Mouse (Mus musculus) cerebellum, postnatal 10 days (tissue): Measurements from ENCODE around the gene Mesp1.

ENCODE experiments used
- DNase-seq, 2 experiments: peaks; one replicate each; pipeline ENCODE4 v3.0.0; 2021; ENCODE audit warnings: mixed read lengths in 2 of 2

Mesp1 gene

GRCm38 (mm10) chr7:79793688-79794087, at the start of gene Mesp1:
Gene Mesp1, minus strand, starts transcription at chr7:79793788.
- no peak for DNase-seq

GRCm38 (mm10) chr7:79842163-79842562, 48.6 kb upstream of the Mesp1 start:
- no peak for DNase-seq

GRCm38 (mm10) chr7:79837247-79837646, 43.7 kb upstream of the Mesp1 start:
- DNase-seq = no peak

- DNase-seq = no peak
Measured at GRCm38 (mm10) chr7:79835196-79835595, 41.6 kb upstream of the Mesp1 start.

- DNase-seq = no peak
Measured at GRCm38 (mm10) chr7:79832980-79833379, 39.4 kb upstream of the Mesp1 start.

- no peak for DNase-seq
Measured at GRCm38 (mm10) chr7:79831585-79831984, 38.0 kb upstream of the Mesp1 start.

- DNase-seq = no peak
Measured at GRCm38 (mm10) chr7:79831145-79831544, 37.6 kb upstream of the Mesp1 start.

GRCm38 (mm10) chr7:79828341-79828740, 34.8 kb upstream of the Mesp1 start:
- no peak for DNase-seq

- DNase-seq = no peak
Measured at GRCm38 (mm10) chr7:79822092-79822695, 28.6 kb upstream of the Mesp1 start.

GRCm38 (mm10) chr7:79819996-79820395, 26.4 kb upstream of the Mesp1 start:
- DNase-seq = no peak

GRCm38 (mm10) chr7:79819515-79819914, 25.9 kb upstream of the Mesp1 start:
- DNase-seq = no peak

- DNase-seq = no peak
Measured at GRCm38 (mm10) chr7:79818321-79818720, 24.7 kb upstream of the Mesp1 start.

GRCm38 (mm10) chr7:79813409-79813808, 19.8 kb upstream of the Mesp1 start:
- DNase-seq = no peak

GRCm38 (mm10) chr7:79810611-79811506, 17.3 kb upstream of the Mesp1 start, which contains the start of gene Mesp2:
Gene Mesp2, plus strand, starts transcription at chr7:79810727.
- DNase-seq = peak; percentile 87

GRCm38 (mm10) chr7:79808561-79808960, 15.0 kb upstream of the Mesp1 start:
- no peak for DNase-seq

GRCm38 (mm10) chr7:79803887-79804286, 10.3 kb upstream of the Mesp1 start:
- DNase-seq = peak; percentile 38 to 48

- no peak for DNase-seq
Measured at GRCm38 (mm10) chr7:79802037-79802436, 8.4 kb upstream of the Mesp1 start.

- DNase-seq = no peak
Measured at GRCm38 (mm10) chr7:79801391-79801790, 7.8 kb upstream of the Mesp1 start.

GRCm38 (mm10) chr7:79800336-79800735, 6.7 kb upstream of the Mesp1 start:
- no peak for DNase-seq

- no peak for DNase-seq
Measured at GRCm38 (mm10) chr7:79799506-79799905, 5.9 kb upstream of the Mesp1 start.

GRCm38 (mm10) chr7:79799048-79799447, 5.5 kb upstream of the Mesp1 start:
- peak; percentile 84 to 88 for DNase-seq

- DNase-seq = peak; percentile 25 to 38
Measured at GRCm38 (mm10) chr7:79798606-79799005, 5.0 kb upstream of the Mesp1 start.

- peak; percentile 61 to 71 for DNase-seq
Measured at GRCm38 (mm10) chr7:79792635-79793421, 760 bp downstream of the Mesp1 start.
